Mouse (Mus musculus) A20 (cell line): Measurements from ENCODE around the gene Rapgef4.

Experiments used
- DNase-seq: peaks from one replicate; pipeline ENCODE4 v3.0.0-alpha.2; 2011; ENCODE audit warnings: low read depth, low spot score

The Rapgef4 gene

GRCm38 (mm10) chr2:72230545-72230944, 249.5 kb downstream of the Rapgef4 start:
- no peak for DNase-seq

- no peak for DNase-seq
These were observed 253.0 kb downstream of the Rapgef4 start for GRCm38 (mm10) chr2:72234085-72234484.

- DNase-seq, result peak; percentile 70
These were observed 253.9 kb downstream of the Rapgef4 start for GRCm38 (mm10) chr2:72234943-72235342.

- DNase-seq, result no peak
These were observed 254.4 kb downstream of the Rapgef4 start for GRCm38 (mm10) chr2:72235361-72235901.

- no peak for DNase-seq
These were observed 257.4 kb downstream of the Rapgef4 start for GRCm38 (mm10) chr2:72238421-72238820.

GRCm38 (mm10) chr2:72238925-72239324, 257.9 kb downstream of the Rapgef4 start:
- peak; percentile 58 for DNase-seq

GRCm38 (mm10) chr2:72239456-72239855, 258.4 kb downstream of the Rapgef4 start:
- no peak for DNase-seq

- no peak for DNase-seq
These were observed 259.0 kb downstream of the Rapgef4 start for GRCm38 (mm10) chr2:72239993-72240392.

- DNase-seq, result no peak
These were observed 259.7 kb downstream of the Rapgef4 start for GRCm38 (mm10) chr2:72240691-72241090.

- no peak for DNase-seq
These were observed 260.9 kb downstream of the Rapgef4 start for GRCm38 (mm10) chr2:72241714-72242472.

GRCm38 (mm10) chr2:72242910-72243675, 262.1 kb downstream of the Rapgef4 start:
- DNase-seq, result no peak

GRCm38 (mm10) chr2:72245631-72246030, 264.6 kb downstream of the Rapgef4 start:
- DNase-seq, result no peak

GRCm38 (mm10) chr2:72246376-72246775, 265.3 kb downstream of the Rapgef4 start:
- no peak for DNase-seq

- DNase-seq, result no peak
These were observed 266.8 kb downstream of the Rapgef4 start for GRCm38 (mm10) chr2:72247819-72248218.

GRCm38 (mm10) chr2:72252510-72253505, 271.8 kb downstream of the Rapgef4 start:
- DNase-seq, result no peak

GRCm38 (mm10) chr2:72253882-72254281, 272.8 kb downstream of the Rapgef4 start:
- DNase-seq, result no peak

GRCm38 (mm10) chr2:72254813-72255582, 274.0 kb downstream of the Rapgef4 start:
- DNase-seq, result no peak

GRCm38 (mm10) chr2:72260704-72261103, 279.7 kb downstream of the Rapgef4 start:
- DNase-seq, result no peak

- no peak for DNase-seq
These were observed 281.9 kb downstream of the Rapgef4 start for GRCm38 (mm10) chr2:72262814-72263480.

- no peak for DNase-seq
These were observed 286.4 kb downstream of the Rapgef4 start for GRCm38 (mm10) chr2:72267390-72267789.
